Mouse (Mus musculus) kidney, embryonic 14.5 days (tissue): ENCODE measurements around the gene Arhgef3. TPM values are rescaled to one million over a fixed set of nuclear protein-coding genes. Genes with fewer than 3 reads are reported as not detected.

Source experiments
- ATAC-seq: fragments of 200-750 bp; cut with Nextera tagmentation; 2 replicates; pipeline ENCODE4 v1.8.0; 2017; ENCODE audit warnings: moderate number of reproducible peaks, mild to moderate bottlenecking, moderate TSS enrichment, moderate library complexity; ENCODE audit not compliant: low FRiP score, low TSS enrichment
- H3K27ac ChIP-seq: fragments of 300-500 bp; sonication (generic); 2 replicates; pipeline ENCODE4 v1.5.1; 2014; ENCODE audit warnings: low read depth, mild to moderate bottlenecking, low read length, moderate library complexity, mixed read lengths
- H3K27me3 ChIP-seq: fragments of 300-500 bp; sonication (generic); 2 replicates; pipeline ENCODE4 v1.6.1; 2014; ENCODE audit warnings: mild to moderate bottlenecking, low read length; ENCODE audit not compliant: control insufficient read depth, insufficient read depth
- H3K36me3 ChIP-seq: fragments of 300-500 bp; sonication (generic); 2 replicates; pipeline ENCODE4 v1.6.1; 2014; ENCODE audit warnings: low read length, mixed read lengths; ENCODE audit not compliant: control insufficient read depth, insufficient read depth
- H3K4me1 ChIP-seq: fragments of 300-500 bp; sonication (generic); 2 replicates; pipeline ENCODE4 v1.6.1; 2014; ENCODE audit warnings: low read length, mixed read lengths; ENCODE audit not compliant: control insufficient read depth, insufficient read depth
- H3K4me2 ChIP-seq: fragments of 300-500 bp; sonication (generic); replicated peaks from 2 replicates; pipeline ENCODE4 v1.6.1; 2014; ENCODE audit warnings: low read depth, mild to moderate bottlenecking, low read length
- H3K4me3 ChIP-seq: fragments of 300-500 bp; sonication (generic); 2 replicates; pipeline ENCODE4 v1.5.1; 2014; ENCODE audit warnings: mild to moderate bottlenecking, low read length
- H3K9ac ChIP-seq: fragments of 300-500 bp; sonication (generic); 2 replicates; pipeline ENCODE4 v1.6.1; 2014; ENCODE audit warnings: low read depth, mild to moderate bottlenecking, low read length, moderate library complexity
- H3K9me3 ChIP-seq: fragments of 300-500 bp; sonication (generic); 2 replicates; pipeline ENCODE4 v1.6.1; 2016; ENCODE audit warnings: low read length; ENCODE audit not compliant: control insufficient read depth
- WGBS: fragments of 180-500 bp; shearing (Covaris S2); extraction: QIAGEN DNeasy Blood & Tissue Kit; methylation state at CpG from one replicate; pipeline ENCODE4 v1.1.7; 2014; 5-methylcytosine and 5-hydroxymethylcytosine counted together
- polyA plus RNA-seq: library from polyadenylated mRNA; unstranded; fragments of >200 nt; fragmentation: Nextera tagmentation; extraction: Ambion mirVana; gene quantifications from 2 replicates; pipeline ENCODE4 v1.2.1, GENCODE M21; 2014

Arhgef3 gene
- polyA plus RNA-seq, 1 experiment from 2014 or later: 15.0 TPM

DNA sequence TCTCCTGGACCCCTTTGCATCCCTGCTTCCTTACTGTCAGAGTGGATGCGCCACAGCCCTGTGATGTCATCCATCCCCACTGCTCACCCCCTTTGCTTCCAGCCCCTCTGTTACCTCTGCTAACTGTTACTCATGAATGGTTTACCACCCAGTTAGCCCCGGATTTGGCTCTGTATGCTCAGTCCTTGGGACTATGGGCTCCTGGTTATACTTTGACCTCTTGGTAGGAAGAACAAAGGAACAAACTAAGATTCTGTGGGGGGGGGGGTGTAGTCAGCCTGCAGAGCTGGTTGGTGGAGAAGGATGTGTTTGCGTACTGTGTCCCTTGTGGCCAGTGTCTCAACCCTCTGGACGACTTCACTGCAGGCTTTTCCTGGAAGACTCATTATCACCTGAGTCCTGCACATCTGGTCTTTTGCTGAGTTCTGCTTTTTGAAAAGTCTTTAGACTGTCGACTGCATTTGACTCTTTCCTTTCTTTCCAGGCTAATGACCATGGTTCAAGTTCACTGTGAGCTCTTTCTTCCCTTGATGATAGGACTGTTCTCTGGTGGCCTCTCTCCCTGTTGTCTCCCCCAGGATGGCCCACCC lies 250.1 kb downstream of the Arhgef3 start:
- Histone ChIP-seq H3K9ac (no peak overlapping the region), H3K27ac (no peak overlapping the region), H3K36me3 (no peaks in the 10 kb centered on the region), H3K4me2 (no peak overlapping the region), H3K9me3 (no peaks in the 10 kb centered on the region), H3K4me1 (peaks cover 3% of the 10 kb centered on the region; the same call in 1 of the 2 replicates), H3K27me3 (no peaks in the 10 kb centered on the region; the same call in 1 of the 2 replicates), H3K4me3 (no peak overlapping the region)
- WGBS: 73% methylated on average over 5 of the region's 5 CpGs
- ATAC-seq: 0 out of 2 replicates have a peak, but pooled peaks have one; percentile 20

DNA sequence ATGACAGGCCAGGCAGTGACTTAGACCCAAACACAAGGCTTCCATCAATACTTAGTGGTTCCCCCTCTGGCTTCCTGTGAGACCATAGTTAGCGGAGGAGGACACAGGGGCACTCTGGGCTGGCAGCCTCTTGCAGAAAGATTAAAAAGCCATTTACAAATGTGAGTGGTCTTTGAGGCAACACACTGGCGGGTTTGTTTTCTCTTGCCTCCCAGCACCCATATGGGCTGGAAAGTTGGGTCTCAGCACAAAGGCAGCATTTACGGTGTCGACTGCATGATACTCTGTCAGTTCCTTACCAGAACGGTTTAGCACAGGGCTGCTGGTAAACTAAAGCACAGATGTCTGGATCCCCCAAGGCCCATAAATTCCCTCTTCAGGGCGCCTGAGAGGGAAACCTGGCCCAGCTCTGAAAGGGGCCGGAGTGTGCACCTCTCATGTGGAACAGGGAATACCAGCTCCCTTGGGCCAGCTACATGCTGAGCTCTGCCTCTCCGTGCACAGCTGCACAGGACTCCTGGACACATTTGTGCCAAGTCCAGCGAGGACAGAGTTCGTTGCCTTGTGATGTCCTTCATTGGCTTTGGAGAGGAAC lies 252.5 kb downstream of the Arhgef3 start:
- H3K9ac ChIP-seq: no peak overlapping the region
- no peaks in the 10 kb centered on the region; the same call in 1 of the 2 replicates for H3K27me3 ChIP-seq
- H3K4me3 ChIP-seq: no peak overlapping the region
- WGBS: 29% methylated on average over 10 of the region's 10 CpGs
- no peaks in the 10 kb centered on the region for H3K36me3 ChIP-seq
- no peaks in the 10 kb centered on the region for H3K9me3 ChIP-seq
- no peak overlapping the region for H3K4me2 ChIP-seq
- no peak for ATAC-seq
- peaks cover 3% of the 10 kb centered on the region; the same call in 1 of the 2 replicates for H3K4me1 ChIP-seq
- H3K27ac ChIP-seq: no peak overlapping the region

DNA sequence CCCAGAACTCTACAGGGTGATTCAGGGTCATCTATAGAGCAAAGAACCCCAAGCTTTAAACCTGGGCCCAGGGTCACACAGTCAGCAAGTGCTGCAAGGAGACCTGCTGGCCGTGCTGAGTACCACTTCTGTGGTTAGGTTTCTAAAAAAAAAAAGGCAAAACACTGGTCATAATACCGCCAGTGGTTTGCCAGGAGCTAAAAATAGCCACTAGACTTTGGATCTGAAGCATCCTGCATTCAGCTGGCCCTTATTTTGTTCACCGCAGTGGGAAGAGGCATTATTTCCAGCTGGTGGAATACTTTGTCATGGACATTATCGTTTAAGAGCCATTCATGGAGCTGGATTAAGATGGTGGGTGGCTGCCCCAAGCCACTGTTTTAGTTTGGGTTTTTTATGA lies 253.9 kb downstream of the Arhgef3 start:
- no peak for ATAC-seq
- Histone ChIP-seq H3K4me3 (no peak overlapping the region), H3K4me1 (peaks cover 3% of the 10 kb centered on the region; the same call in 1 of the 2 replicates), H3K4me2 (no peak overlapping the region), H3K9me3 (no peaks in the 10 kb centered on the region), H3K36me3 (no peaks in the 10 kb centered on the region), H3K27me3 (no peaks in the 10 kb centered on the region), H3K9ac (no peak overlapping the region), H3K27ac (no peak overlapping the region)
- 75% methylated on average over 4 of the region's 4 CpGs for WGBS

DNA sequence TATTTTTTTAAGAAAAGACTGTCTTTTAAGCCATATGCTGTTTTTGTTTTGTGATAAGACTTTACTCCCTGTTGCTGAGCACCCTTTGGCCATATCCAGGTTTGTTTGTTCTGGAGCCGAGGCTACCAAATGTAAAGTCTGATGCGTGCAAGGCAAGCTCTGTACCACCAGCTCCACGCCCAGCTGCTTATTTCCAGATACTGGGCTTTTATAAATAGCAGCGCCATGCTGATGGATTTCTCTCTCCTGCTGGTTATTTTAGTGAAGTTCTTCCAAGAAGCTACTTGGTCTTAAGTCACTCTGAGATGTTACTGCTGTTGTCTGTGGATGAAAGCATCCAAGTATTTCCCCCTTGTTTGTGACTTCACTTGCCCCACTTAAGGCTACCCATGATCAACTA lies 254.8 kb downstream of the Arhgef3 start:
- H3K4me3 ChIP-seq: no peak overlapping the region
- no peaks in the 10 kb centered on the region for H3K36me3 ChIP-seq
- no peaks in the 10 kb centered on the region for H3K9me3 ChIP-seq
- H3K27ac ChIP-seq: no peak overlapping the region
- no peak for ATAC-seq
- H3K9ac ChIP-seq: no peak overlapping the region
- no peak overlapping the region for H3K4me2 ChIP-seq
- WGBS: 92% methylated on average over 4 of the region's 4 CpGs
- H3K27me3 ChIP-seq: no peaks in the 10 kb centered on the region
- H3K4me1 ChIP-seq: peaks cover 3% of the 10 kb centered on the region; the same call in 1 of the 2 replicates

DNA sequence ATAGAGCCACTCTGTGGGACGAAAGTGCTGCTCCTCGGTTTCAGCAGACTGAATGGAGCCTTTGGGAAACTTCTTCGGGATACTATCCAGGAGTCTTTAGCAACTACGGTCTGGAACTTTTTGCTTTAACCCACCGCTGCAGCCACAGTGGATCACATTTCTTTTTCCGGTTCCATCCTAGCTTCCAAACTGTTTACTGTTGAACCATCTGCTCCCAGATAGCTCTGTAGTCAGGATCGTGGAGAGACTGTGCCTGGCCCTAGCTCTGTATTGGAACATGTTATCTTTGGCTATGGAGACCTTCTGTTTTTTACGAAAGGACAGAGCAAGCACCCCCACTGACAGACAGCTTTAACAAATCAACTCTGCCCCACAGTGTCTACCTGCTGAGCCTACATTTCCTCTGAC lies 257.0 kb downstream of the Arhgef3 start:
- Histone ChIP-seq H3K9me3 (no peaks in the 10 kb centered on the region), H3K4me2 (no peak overlapping the region), H3K36me3 (no peaks in the 10 kb centered on the region), H3K4me1 (peaks cover 3% of the 10 kb centered on the region; the same call in 1 of the 2 replicates), H3K4me3 (no peak overlapping the region), H3K27ac (no peak overlapping the region), H3K27me3 (no peaks in the 10 kb centered on the region), H3K9ac (no peak overlapping the region)
- WGBS: 67% methylated on average over 8 of the region's 8 CpGs
- ATAC-seq: no peak

DNA sequence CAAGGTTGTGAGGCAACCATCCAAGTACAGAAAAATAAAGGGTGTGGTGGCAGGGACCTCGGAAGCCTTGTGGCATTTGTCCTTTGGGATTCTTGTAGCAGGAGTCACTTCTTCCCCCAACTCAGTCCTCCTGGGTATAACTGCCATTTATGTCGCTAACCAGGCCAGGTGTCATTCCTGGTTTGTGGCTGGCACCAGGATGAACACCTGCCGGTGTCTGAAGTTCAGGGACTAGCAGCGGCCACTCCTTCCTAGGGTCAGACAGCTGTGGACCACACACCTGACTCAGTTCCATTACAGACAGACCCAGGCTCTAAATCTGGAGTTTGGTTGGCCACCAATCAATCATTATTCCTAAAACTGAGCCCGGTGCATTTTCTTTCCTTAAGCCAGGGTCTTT lies 258.8 kb downstream of the Arhgef3 start:
- H3K27ac ChIP-seq: no peak overlapping the region
- no peaks in the 10 kb centered on the region for H3K4me1 ChIP-seq
- H3K4me3 ChIP-seq: no peak overlapping the region
- no peaks in the 10 kb centered on the region for H3K9me3 ChIP-seq
- H3K36me3 ChIP-seq: no peaks in the 10 kb centered on the region
- H3K27me3 ChIP-seq: no peaks in the 10 kb centered on the region
- no peak for ATAC-seq
- no peak overlapping the region for H3K9ac ChIP-seq
- WGBS: 85% methylated on average over 5 of the region's 5 CpGs
- H3K4me2 ChIP-seq: no peak overlapping the region

DNA sequence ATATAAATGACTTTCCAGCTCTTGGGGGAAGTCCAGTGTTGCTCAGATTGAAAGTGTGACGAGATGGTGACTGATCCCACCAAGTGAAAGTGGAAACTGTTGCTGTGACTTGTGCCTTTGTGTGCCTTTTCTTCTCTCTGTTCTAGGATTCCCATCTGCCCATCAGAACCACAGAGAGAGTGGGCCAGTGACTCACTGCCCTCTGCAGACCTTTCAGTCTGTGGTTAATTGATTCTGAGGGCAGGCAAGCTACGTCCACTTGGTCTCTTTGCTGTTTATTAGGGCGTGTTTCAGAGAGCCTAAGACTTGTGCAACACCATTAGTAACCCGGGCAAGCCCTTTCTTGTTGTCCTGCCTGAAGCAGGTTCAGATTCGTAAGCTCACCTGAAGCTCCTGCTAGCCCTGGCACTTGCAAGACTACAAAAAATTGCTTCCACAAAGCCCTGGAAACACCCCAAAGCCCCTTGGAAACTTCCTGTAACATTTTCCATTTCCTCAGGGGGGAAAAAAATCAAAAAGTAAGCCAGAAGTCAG lies 261.5 kb downstream of the Arhgef3 start:
- Histone ChIP-seq H3K36me3 (no peaks in the 10 kb centered on the region), H3K4me2 (no peak overlapping the region), H3K9ac (no peak overlapping the region), H3K4me1 (no peaks in the 10 kb centered on the region), H3K9me3 (no peaks in the 10 kb centered on the region), H3K27me3 (no peaks in the 10 kb centered on the region), H3K27ac (no peak overlapping the region), H3K4me3 (no peak overlapping the region)
- no peak for ATAC-seq
- WGBS: 62% methylated on average over 5 of the region's 5 CpGs

DNA sequence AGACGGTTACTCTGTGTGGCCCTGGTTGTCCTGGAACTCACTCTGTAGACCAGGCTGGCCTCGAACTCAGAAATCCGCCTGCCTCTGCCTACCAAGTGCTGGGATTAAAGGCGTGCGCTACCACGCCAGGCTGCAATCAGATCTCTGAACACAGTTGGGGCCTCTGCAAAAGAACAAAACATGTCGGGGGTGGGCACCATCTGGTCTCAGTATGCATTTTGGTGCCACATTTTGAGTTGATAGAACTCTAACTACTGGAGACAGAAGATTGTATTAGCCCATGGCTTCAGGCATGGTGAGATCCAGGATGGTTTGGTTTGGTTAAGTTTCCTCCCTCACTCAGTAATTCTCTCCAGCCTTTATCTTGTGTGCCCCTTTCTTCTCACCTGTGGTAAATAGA lies 264.0 kb downstream of the Arhgef3 start:
- WGBS: 96% methylated on average over 7 of the region's 7 CpGs
- H3K9me3 ChIP-seq: no peaks in the 10 kb centered on the region

DNA sequence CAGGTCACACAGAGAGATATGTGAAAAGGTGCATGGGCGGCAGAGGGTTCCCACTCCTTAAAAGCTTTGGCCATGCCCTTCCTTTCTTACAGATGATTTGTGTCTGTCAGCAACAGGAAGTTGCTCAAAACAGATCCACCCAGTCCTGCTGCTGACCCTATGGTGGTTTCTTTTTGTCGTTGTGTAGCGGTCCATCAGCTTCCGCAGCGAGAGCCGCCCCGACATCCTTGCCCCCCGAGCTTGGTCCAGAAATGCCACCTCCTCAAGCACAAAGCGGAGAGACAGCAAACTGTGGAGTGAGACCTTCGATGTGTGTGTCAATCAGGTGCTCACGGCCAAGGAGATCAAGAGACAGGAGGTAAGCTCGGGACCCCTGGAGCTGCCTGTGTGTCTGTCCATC lies 264.7 kb downstream of the Arhgef3 start:
- Histone ChIP-seq H3K4me2 (no peak overlapping the region), H3K4me3 (no peak overlapping the region), H3K4me1 (no peaks in the 10 kb centered on the region), H3K27me3 (no peaks in the 10 kb centered on the region), H3K9me3 (no peaks in the 10 kb centered on the region), H3K36me3 (no peaks in the 10 kb centered on the region), H3K9ac (no peak overlapping the region), H3K27ac (no peak overlapping the region)
- ATAC-seq: no peak
- 77% methylated on average over 12 of the region's 12 CpGs for WGBS

More for the DNA sequence above, 264.0 kb downstream of the Arhgef3 start:
- H3K4me3 ChIP-seq: no peak overlapping the region
- no peaks in the 10 kb centered on the region for H3K27me3 ChIP-seq
- H3K4me2 ChIP-seq: no peak overlapping the region
- no peak overlapping the region for H3K9ac ChIP-seq
- H3K27ac ChIP-seq: no peak overlapping the region
- no peaks in the 10 kb centered on the region for H3K4me1 ChIP-seq
- H3K36me3 ChIP-seq: no peaks in the 10 kb centered on the region
- ATAC-seq: no peak
